Mouse (Mus musculus) neural tube, embryonic 14.5 days (tissue): ENCODE results near the gene Rnf214. TPM values are rescaled to one million over a fixed set of nuclear protein-coding genes. Genes with fewer than 3 reads are reported as not detected.

Source experiments
- ATAC-seq: fragments of 200-750 bp; cut with Nextera tagmentation; 2 replicates; pipeline ENCODE4 v1.8.0; 2017; ENCODE audit warnings: low read depth, mild to moderate bottlenecking, moderate TSS enrichment, moderate library complexity
- H3K27ac ChIP-seq: fragments of 300-500 bp; sonication (generic); 2 replicates; pipeline ENCODE4 v1.5.1; 2014; ENCODE audit warnings: low read depth, mild to moderate bottlenecking, control low read depth, low read length, moderate library complexity, mixed read lengths
- H3K27me3 ChIP-seq: fragments of 300-500 bp; sonication (generic); 2 replicates; pipeline ENCODE4 v1.6.1; 2014; ENCODE audit warnings: low read length; ENCODE audit not compliant: control insufficient read depth, insufficient read depth
- H3K36me3 ChIP-seq: fragments of 300-500 bp; sonication (generic); 2 replicates; pipeline ENCODE4 v1.6.1; 2014; ENCODE audit warnings: low read length, mixed read lengths; ENCODE audit not compliant: control insufficient read depth, insufficient read depth
- H3K4me1 ChIP-seq: fragments of 300-500 bp; sonication (generic); 2 replicates; pipeline ENCODE4 v1.6.1; 2014; ENCODE audit warnings: low read length; ENCODE audit not compliant: control insufficient read depth, insufficient read depth
- H3K4me2 ChIP-seq: fragments of 300-500 bp; sonication (generic); 2 replicates; pipeline ENCODE4 v1.6.1; 2014; ENCODE audit warnings: mild to moderate bottlenecking, low read depth, low read length, control low read depth
- H3K4me3 ChIP-seq: fragments of 300-500 bp; sonication (generic); 2 replicates; pipeline ENCODE4 v1.5.1; 2014; ENCODE audit warnings: low read depth, low read length, control low read depth, mixed read lengths
- H3K9ac ChIP-seq: fragments of 300-500 bp; sonication (generic); replicated peaks from 2 replicates; pipeline ENCODE4 v1.6.1; 2014; ENCODE audit warnings: low read depth, mild to moderate bottlenecking, control low read depth, low read length, mixed read lengths
- H3K9me3 ChIP-seq: fragments of 300-500 bp; sonication (generic); 2 replicates; pipeline ENCODE4 v1.6.1; 2016; ENCODE audit warnings: low read length; ENCODE audit not compliant: control insufficient read depth
- WGBS: fragments of 180-500 bp; shearing (Covaris S2); extraction: QIAGEN DNeasy Blood & Tissue Kit; methylation state at CpG from one replicate; pipeline ENCODE4 v1.1.7; 2014; 5-methylcytosine and 5-hydroxymethylcytosine counted together
- polyA plus RNA-seq: library from polyadenylated mRNA; unstranded; fragments of >200 nt; fragmentation: Nextera tagmentation; extraction: Ambion mirVana; gene quantifications from 2 replicates; pipeline ENCODE4 v1.2.1, GENCODE M21; 2014

The Rnf214 gene
- polyA plus RNA-seq, 1 experiment from 2014 or later, result 132 TPM

DNA sequence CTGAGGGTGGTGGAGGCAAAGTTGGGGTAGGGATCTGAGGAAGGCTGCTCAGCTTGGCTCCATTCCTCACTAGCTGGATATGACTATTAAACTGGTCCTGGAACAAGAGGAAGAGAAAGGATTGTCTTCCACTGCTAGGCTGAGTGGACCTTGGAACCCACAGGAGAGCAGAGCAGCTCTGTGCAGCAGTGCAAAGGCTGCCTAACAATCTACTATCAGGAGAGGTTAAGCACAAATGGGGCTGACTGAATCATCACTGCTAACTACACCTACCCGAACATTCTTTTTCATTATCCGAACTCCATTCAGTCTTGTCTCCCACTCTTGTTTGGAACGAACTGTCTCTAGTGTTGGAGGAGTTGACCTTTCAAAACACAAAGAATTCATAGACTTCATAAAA lies 37.5 kb downstream of the Rnf214 start:
- Histone ChIP-seq H3K36me3 (peaks cover 72% of the 10 kb centered on the region), H3K4me1 (no peaks in the 10 kb centered on the region), H3K4me2 (no peak overlapping the region), H3K9me3 (no peaks in the 10 kb centered on the region), H3K4me3 (no peak overlapping the region), H3K9ac (no peak overlapping the region), H3K27me3 (no peaks in the 10 kb centered on the region), H3K27ac (no peak overlapping the region)
- no peak for ATAC-seq
- WGBS, result 92% methylated on average over 3 of the region's 3 CpGs

DNA sequence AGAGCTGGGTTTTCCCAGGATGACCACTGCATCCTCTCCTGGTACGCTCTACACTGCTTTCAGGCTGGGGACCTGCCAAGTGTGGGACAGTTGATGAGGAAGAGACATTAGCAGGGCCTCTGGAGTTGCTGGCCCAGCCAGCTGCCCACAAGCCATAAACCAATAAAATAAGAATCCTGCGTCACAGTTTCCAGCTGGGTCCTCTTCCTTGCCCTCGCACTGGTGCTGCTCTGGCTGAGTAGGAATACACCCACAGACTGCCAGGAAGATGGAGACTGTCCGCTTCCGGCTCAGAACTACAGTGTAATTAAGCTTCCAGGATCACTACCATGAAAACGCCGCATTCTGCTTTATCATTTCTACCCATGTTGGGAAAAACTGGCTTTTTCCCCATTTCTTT lies 44.9 kb downstream of the Rnf214 start:
- no peaks in the 10 kb centered on the region for H3K9me3 ChIP-seq
- no peak overlapping the region for H3K4me3 ChIP-seq
- H3K4me2 ChIP-seq, result no peak overlapping the region
- no peak; the same call in 1 of the 2 replicates for ATAC-seq
- H3K36me3 ChIP-seq, result peaks cover 73% of the 10 kb centered on the region
- H3K4me1 ChIP-seq, result no peaks in the 10 kb centered on the region
- H3K27ac ChIP-seq, result no peak overlapping the region
- no peaks in the 10 kb centered on the region for H3K27me3 ChIP-seq
- H3K9ac ChIP-seq, result no peak overlapping the region
- WGBS, result 39% methylated on average over 7 of the region's 7 CpGs

DNA sequence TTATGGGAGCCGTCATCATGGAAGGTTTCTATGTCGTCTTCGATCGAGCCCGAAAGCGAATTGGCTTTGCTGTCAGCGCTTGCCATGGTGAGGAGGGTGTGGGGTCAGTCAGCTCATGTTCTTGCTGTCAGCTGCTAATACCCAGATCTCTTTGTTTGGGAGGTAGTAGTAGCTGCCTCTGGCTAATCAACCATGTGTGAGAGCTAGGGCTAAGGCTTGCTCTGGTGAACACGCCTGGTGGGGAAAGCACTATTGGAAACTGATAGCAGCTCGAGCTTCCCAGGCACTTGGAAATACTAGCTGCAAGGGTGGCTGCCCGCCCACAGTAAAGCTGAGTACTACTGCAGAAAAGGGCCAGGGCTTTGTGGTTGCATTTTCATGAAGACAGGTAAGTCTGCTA lies 47.3 kb downstream of the Rnf214 start:
- H3K27ac ChIP-seq, result no peak overlapping the region
- H3K9me3 ChIP-seq, result no peaks in the 10 kb centered on the region
- 96% methylated on average over 10 of the region's 10 CpGs for WGBS
- no peaks in the 10 kb centered on the region for H3K27me3 ChIP-seq
- H3K4me1 ChIP-seq, result no peaks in the 10 kb centered on the region
- H3K4me3 ChIP-seq, result no peak overlapping the region
- ATAC-seq, result no peak
- no peak overlapping the region for H3K4me2 ChIP-seq
- H3K9ac ChIP-seq, result no peak overlapping the region
- H3K36me3 ChIP-seq, result peaks cover 67% of the 10 kb centered on the region

DNA sequence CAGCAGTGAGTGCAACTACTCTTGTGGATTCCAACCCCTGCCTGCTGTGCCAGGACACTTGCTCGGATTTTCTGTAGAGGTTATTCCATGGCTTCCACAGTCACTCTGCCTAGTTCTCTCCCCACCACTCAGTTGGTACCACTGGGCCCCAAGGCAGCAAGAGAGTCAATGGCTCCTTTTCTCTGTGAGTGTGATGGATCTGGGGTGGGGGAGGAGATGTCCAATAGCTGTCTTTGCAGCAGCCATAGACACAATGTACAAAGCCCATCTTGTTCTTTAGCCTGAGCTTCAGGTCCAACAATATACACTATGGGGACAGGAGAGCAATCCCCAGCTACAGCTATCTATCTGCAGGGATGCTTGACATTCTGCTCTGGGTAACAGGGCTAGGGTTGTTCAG lies 52.6 kb downstream of the Rnf214 start:
- ATAC-seq, result no peak
- 73% methylated on average over 1 of the region's 1 CpGs for WGBS
- peaks cover 10% of the 10 kb centered on the region for H3K4me1 ChIP-seq

DNA sequence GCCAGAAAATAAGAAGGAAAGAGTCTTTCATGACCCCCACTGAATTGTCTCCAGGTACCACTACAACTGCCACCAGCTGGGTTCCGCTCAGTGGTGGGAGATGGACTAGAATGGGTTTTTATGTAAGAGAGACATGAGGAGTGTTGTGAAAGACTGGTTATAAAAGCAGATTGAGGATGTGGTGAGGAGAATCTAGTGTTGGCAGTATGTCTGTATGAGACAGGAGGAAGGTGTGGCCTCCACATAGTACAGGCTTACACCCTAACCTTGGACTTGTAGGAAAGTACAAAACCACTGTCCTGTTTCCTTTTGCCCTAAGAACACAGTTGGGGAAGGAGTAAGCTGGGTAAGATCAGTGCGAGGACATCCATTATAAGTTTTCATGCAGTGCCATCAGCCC lies 53.0 kb downstream of the Rnf214 start:
- no peaks in the 10 kb centered on the region for H3K27me3 ChIP-seq
- H3K4me1 ChIP-seq, result peaks cover 10% of the 10 kb centered on the region
- ATAC-seq, result no peak
- H3K36me3 ChIP-seq, result peaks cover 23% of the 10 kb centered on the region
- no peak overlapping the region for H3K27ac ChIP-seq
- WGBS, result 90% methylated on average over 2 of the region's 2 CpGs
- H3K9me3 ChIP-seq, result no peaks in the 10 kb centered on the region
- H3K9ac ChIP-seq, result no peak overlapping the region
- no peak overlapping the region for H3K4me2 ChIP-seq
- H3K4me3 ChIP-seq, result no peak overlapping the region

More for the DNA sequence above, 52.6 kb downstream of the Rnf214 start:
- Histone ChIP-seq H3K27ac (no peak overlapping the region), H3K4me3 (no peak overlapping the region), H3K9me3 (no peaks in the 10 kb centered on the region), H3K27me3 (no peaks in the 10 kb centered on the region), H3K4me2 (no peak overlapping the region), H3K9ac (no peak overlapping the region), H3K36me3 (peaks cover 27% of the 10 kb centered on the region)

DNA sequence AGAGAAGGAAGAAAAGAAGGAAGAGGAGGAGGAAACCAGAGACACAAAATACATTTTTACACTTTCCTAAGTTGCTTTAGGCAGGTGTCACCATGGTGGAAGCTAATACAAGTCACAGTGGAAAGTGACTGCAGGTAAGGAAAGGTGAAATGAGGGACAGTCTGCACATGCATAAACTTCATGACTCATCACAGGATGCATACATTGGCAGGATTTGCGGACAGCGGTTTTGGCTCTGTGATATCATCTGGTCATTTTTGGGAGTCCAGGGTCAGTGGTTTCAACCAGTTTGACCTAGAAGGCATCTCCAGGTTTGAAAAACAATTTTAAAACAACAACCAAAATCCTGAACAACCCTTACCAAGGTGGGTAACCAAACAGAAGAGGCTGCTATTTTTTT lies 54.9 kb downstream of the Rnf214 start:
- no peak overlapping the region for H3K9ac ChIP-seq
- H3K4me2 ChIP-seq, result no peak overlapping the region
- 97% methylated on average over 2 of the region's 2 CpGs for WGBS
- peaks cover 6% of the 10 kb centered on the region for H3K36me3 ChIP-seq
- H3K4me1 ChIP-seq, result peaks cover 10% of the 10 kb centered on the region
- H3K27me3 ChIP-seq, result no peaks in the 10 kb centered on the region
- H3K4me3 ChIP-seq, result no peak overlapping the region
- H3K9me3 ChIP-seq, result no peaks in the 10 kb centered on the region
- no peak for ATAC-seq
- no peak overlapping the region for H3K27ac ChIP-seq

DNA sequence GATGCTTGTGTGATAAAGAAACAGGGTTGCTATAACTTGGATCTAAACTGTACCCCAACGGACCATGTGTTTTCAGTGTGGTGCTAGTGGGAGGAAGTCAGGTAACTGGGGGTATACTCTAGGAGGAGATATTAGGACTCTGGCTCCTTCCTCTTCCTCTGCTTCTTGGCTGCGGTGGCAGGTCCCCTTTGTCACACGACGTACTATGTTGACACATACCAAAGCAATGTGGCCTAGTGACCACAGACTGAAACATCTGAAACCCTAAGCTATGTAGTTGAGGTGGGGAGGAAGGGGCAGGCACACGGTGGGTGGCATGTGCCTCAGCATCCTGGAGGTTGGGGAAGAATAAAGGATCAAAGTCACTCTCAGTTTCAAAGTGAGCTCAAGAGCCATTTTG lies 55.4 kb downstream of the Rnf214 start:
- H3K4me2 ChIP-seq, result no peak overlapping the region
- peaks cover 10% of the 10 kb centered on the region for H3K4me1 ChIP-seq
- no peak overlapping the region for H3K4me3 ChIP-seq
- H3K36me3 ChIP-seq, result peaks cover 6% of the 10 kb centered on the region
- no peaks in the 10 kb centered on the region for H3K9me3 ChIP-seq
- WGBS, result 75% methylated on average over 5 of the region's 5 CpGs
- no peak for ATAC-seq
- H3K27me3 ChIP-seq, result no peaks in the 10 kb centered on the region
- H3K27ac ChIP-seq, result no peak overlapping the region
- no peak overlapping the region for H3K9ac ChIP-seq

DNA sequence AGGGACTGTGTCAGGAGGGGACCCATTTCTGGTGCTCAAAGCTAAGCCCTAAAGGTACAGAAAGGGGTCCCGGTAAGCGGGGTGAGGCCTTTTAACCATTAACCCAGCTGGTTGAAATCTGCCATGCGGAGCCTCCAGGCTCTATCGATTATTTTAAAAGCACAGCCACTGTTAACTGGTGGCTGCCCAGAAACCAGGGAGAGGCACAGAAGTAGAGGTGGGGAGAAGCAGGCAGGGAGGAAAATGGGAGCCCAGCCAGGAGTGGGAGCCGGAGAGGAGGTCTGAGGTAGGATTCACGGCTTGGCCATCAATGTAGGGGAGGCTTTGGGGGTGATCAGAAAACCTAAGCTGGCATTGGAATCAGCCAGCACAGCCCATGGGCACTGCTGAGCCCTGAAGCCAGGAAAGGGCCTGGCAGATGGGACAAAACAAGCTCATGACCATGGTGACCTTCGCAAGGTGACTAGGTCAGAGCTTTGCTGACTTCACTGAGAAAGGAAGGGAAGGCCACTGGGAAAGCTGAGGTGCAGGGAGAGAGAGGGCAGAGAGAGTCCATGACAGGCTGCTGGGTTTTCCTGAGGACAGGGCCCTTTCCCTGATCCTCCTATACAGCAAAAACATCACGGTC lies 56.1 kb downstream of the Rnf214 start:
- Histone ChIP-seq H3K27me3 (no peaks in the 10 kb centered on the region), H3K36me3 (peaks cover 3% of the 10 kb centered on the region), H3K4me2 (no peak overlapping the region), H3K4me3 (no peak overlapping the region), H3K9me3 (no peaks in the 10 kb centered on the region), H3K9ac (no peak overlapping the region), H3K27ac (no peak overlapping the region), H3K4me1 (peaks cover 10% of the 10 kb centered on the region)
- no peak for ATAC-seq
- 86% methylated on average over 8 of the region's 8 CpGs for WGBS

DNA sequence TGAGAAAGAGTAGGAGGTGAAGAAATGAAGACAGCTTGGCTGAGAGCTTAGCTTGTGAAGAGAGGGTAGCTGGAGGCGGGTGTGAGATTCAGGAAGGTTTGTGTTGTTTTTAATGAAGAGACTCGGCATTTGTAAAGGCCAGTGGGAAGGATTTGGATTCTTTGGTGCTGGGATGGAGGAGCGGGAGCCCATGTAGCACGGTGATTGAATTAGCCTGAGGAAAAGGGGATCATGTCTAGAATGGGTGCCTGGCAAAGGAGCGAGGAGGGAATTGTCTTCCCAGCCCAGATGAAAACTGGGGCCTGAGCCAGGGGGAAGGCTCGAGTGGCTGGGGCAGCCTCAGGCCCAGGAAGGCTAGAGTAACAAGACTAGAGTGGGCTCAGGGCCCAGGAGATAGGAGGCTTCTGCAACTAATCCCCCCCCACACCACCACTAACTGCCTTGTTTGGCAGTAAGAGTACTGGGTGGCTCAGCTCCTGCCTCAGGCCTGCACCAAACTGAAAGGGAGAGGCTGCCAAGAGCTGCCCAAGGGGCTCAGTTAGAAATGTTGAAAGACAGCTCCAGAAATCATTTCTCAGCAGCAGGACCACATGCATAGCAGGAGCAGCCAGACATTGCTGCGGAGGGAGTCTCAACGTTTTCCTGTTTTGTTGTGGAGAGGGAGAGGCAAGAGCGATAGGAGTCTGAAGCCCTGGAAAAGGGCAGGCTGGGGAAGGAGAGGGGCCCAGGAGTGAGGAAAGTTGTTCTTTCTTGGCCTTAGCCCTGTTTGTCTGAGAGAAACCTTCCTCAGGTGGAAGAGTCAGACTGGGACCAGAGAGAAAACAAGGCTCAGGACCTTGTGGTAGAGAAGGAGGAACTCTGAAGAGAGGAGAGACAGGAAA lies 56.9 kb downstream of the Rnf214 start:
- peak; percentile 31; the same call in 1 of the 2 replicates for ATAC-seq
- Histone ChIP-seq H3K4me3 (no peak overlapping the region), H3K27me3 (no peaks in the 10 kb centered on the region), H3K4me2 (no peak overlapping the region), H3K36me3 (no peaks in the 10 kb centered on the region), H3K27ac (peak overlapping the region; percentile 39), H3K4me1 (peaks cover 10% of the 10 kb centered on the region), H3K9me3 (no peaks in the 10 kb centered on the region), H3K9ac (0 out of 2 replicates have a peak overlapping the region, but pooled peaks have one; percentile 16)
- 73% methylated on average over 9 of the region's 9 CpGs for WGBS
